Mouse (Mus musculus): Measurements from ENCODE around the gene Dhx40. TPM values are rescaled to one million over a fixed set of nuclear protein-coding genes. Genes with fewer than 3 reads are reported as not detected.
A peak's percentile ranks its signal among the peaks of the same experiment; 100 is the strongest.

Gene Dhx40
- total RNA-seq, 2 experiments from 2014 or later, result 26.6 to 31.7 TPM

DNA sequence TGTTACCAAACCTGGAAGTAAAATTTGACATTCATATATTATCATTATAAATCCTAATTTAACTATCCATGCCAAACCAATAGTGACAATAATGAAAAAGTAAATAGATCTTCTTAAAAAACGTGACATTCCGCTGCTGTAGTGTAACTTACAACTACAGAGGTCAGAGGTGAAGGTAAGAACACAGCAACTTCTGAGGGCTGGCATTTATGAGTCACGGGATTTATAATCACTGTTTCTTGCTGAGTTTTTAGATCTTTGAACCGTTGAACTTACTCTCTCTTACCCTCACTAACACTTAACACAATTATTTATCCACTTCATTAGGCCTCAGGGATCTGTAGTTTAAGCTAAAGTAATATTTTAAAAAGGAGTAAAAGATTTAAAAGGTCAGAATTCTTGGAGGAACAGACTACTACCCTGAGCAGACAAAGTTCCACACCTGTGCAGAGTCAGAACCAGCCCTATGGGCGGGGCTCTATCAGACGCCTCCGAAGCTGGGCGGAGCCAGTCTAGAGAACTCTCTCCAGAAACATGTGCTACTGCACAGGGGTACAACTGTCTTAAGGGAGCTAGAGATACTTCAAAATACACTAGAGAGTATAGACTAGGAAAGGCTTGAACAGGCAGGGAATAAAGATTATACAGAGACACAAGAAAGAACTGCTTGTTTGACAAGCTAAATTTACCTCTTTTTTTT lies 70.1 kb downstream of the Dhx40 start:
- no peak for TF ChIP-seq CTCF (conservative IDR thresholded peaks at IDR 0.05)
- H3K4me3 ChIP-seq, result no peak overlapping the region
- DNase-seq (ENCODE audit: low spot score in 2 of 2), result no peak
- H3K27ac ChIP-seq, result no peak overlapping the region

GRCm38 (mm10) chr11:86734993-86735392 lies 72.6 kb downstream of the Dhx40 start:
- Histone ChIP-seq H3K4me3 (no peak overlapping the region), H3K27ac (peak overlapping the region; percentile 71)
- no peak for DNase-seq (ENCODE audit: low spot score in 2 of 2)
- no peak for TF ChIP-seq CTCF (conservative IDR thresholded peaks at IDR 0.05)

- peak overlapping the region; percentile 4; the same call in 1 of the 2 replicates for H3K4me3 ChIP-seq
- no peak for TF ChIP-seq CTCF (conservative IDR thresholded peaks at IDR 0.05)
- DNase-seq (ENCODE audit: low spot score in 2 of 2), result no peak
- H3K27ac ChIP-seq, result peak overlapping the region; percentile 71
Observed at GRCm38 (mm10) chr11:86734241-86734939, 73.2 kb downstream of the Dhx40 start.

GRCm38 (mm10) chr11:86731443-86731842 lies 76.1 kb downstream of the Dhx40 start:
- TF ChIP-seq CTCF (conservative IDR thresholded peaks at IDR 0.05), result no peak
- Histone ChIP-seq H3K4me3 (no peak overlapping the region), H3K27ac (peak overlapping the region; percentile 46; the same call in 1 of the 2 replicates)
- DNase-seq (ENCODE audit: low spot score in 2 of 2), result no peak

- DNase-seq (ENCODE audit: low spot score in 2 of 2), result no peak
- H3K27ac ChIP-seq, result no peak overlapping the region
- no peak for TF ChIP-seq CTCF (conservative IDR thresholded peaks at IDR 0.05)
- H3K4me3 ChIP-seq, result no peak overlapping the region
Observed at GRCm38 (mm10) chr11:86725607-86726006, 81.9 kb downstream of the Dhx40 start.

DNA sequence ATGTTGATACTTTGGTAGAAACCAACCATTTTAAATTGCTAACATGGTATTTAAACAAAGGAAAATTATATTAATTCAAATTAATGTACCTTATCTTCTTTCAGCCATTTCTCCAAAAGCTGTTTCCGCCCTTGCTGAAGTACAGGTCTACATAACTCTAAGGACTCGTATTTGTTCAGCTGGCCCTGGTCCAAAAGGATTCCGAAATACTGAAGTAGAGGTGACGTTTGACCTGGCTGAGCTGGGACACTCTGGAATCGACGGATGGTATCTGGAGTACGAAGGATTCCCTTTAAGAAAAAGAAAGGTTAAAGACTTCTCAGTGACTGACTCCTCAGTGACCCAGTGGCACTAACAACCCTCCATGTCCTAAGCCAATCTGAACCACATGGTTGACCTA lies 82.6 kb downstream of the Dhx40 start:
- no peak for DNase-seq (ENCODE audit: low spot score in 2 of 2)
- Histone ChIP-seq H3K27ac (no peak overlapping the region), H3K4me3 (no peak overlapping the region)
- no peak for TF ChIP-seq CTCF (conservative IDR thresholded peaks at IDR 0.05)

- TF ChIP-seq CTCF (conservative IDR thresholded peaks at IDR 0.05), result no peak
- Histone ChIP-seq H3K4me3 (no peak overlapping the region), H3K27ac (no peak overlapping the region)
- DNase-seq (ENCODE audit: low spot score in 2 of 2), result no peak
Observed at GRCm38 (mm10) chr11:86724004-86724403, 83.5 kb downstream of the Dhx40 start.

- TF ChIP-seq CTCF (conservative IDR thresholded peaks at IDR 0.05), result no peak
- no peak for DNase-seq (ENCODE audit: low spot score in 2 of 2)
- no peak overlapping the region for H3K4me3 ChIP-seq
- H3K27ac ChIP-seq, result no peak overlapping the region
Observed at GRCm38 (mm10) chr11:86719390-86719789, 88.2 kb downstream of the Dhx40 start.

Other genes with a start within 250 kb of the Dhx40 start
- gene Vmp1, start 123.9 kb downstream of the Dhx40 start, total RNA-seq (2021), result 100 to 1,000 TPM; 111 to 139 TPM
- 10 to 100 TPM in 1 of 2 experiments, 1 to 10 TPM in 1; 9.0 to 10.1 TPM for gene Ptrh2, start 123.8 kb downstream of the Dhx40 start, total RNA-seq (2021)
- gene Cltc, start 50.2 kb downstream of the Dhx40 start, total RNA-seq (2021), result 100 to 1,000 TPM; 447 to 456 TPM
- gene Ypel2, start 186.0 kb upstream of the Dhx40 start, total RNA-seq (2021), result 10 to 100 TPM; 23.3 to 23.6 TPM